In genomic region chr14:120061096-120061495, GRCm38 (mm10) we compare ENCODE assay signal across 10 mouse cellular contexts. TPM values are rescaled to one million over a fixed set of nuclear protein-coding genes. Genes with fewer than 3 reads are reported as not detected.
DNase-seq lines count a peak whose midpoint lies in the region; ATAC-seq lines count a peak whose summit lies in the region.
"Had no signal": no experiment of that assay in that cellular context is flagged by ENCODE, and none has a peak within 500 bp of the region (broad histone marks: within the 10 kb centered on the region; RNA-seq: fewer than 3 reads in every experiment).

No protein-coding gene starts in this region.

- H3K27ac ChIP-seq in intestine, embryonic 14.5 days (ENCODE audit: low read depth): no peak overlapping the region
- H3K27ac ChIP-seq in intestine, embryonic 15.5 days: no peak overlapping the region
- H3K27ac ChIP-seq in limb, embryonic 10.5 days: no peak overlapping the region
- H3K27ac ChIP-seq: limb, embryonic 12.5 days had no signal

- no peak for ATAC-seq in intestine, embryonic 14.5 days (replicated peaks; ENCODE audit: low FRiP score, low TSS enrichment, low read depth)
- ATAC-seq in intestine, embryonic 15.5 days: no peak

- H3K9ac ChIP-seq in intestine, embryonic 14.5 days (ENCODE audit: low read length): no peak overlapping the region
- H3K9ac ChIP-seq in intestine, embryonic 15.5 days: no peak overlapping the region
- H3K9ac ChIP-seq: limb, embryonic 12.5 days had no signal

- H3K4me1 ChIP-seq in intestine, embryonic 14.5 days (replicated peaks; ENCODE audit: control insufficient read depth, insufficient read depth, low read length): no peaks in the 10 kb centered on the region
- no peaks in the 10 kb centered on the region for H3K4me1 ChIP-seq in intestine, embryonic 15.5 days (replicated peaks)
- no peaks in the 10 kb centered on the region for H3K4me1 ChIP-seq in limb, embryonic 10.5 days
- H3K4me1 ChIP-seq: limb, embryonic 12.5 days had no signal

- no peaks in the 10 kb centered on the region for H3K27me3 ChIP-seq in intestine, embryonic 14.5 days (replicated peaks; ENCODE audit: control insufficient read depth, insufficient read depth, low read length)
- no peaks in the 10 kb centered on the region for H3K27me3 ChIP-seq in intestine, embryonic 15.5 days (replicated peaks)
- H3K27me3 ChIP-seq in limb, embryonic 10.5 days (ENCODE audit: low read depth, poor library complexity, severe bottlenecking): no peaks in the 10 kb centered on the region
- H3K27me3 ChIP-seq: limb, embryonic 12.5 days had no signal

- no peaks in the 10 kb centered on the region for H3K36me3 ChIP-seq in intestine, embryonic 14.5 days (ENCODE audit: control insufficient read depth, insufficient read depth, low read length)
- H3K36me3 ChIP-seq in intestine, embryonic 15.5 days: no peaks in the 10 kb centered on the region
- no peaks in the 10 kb centered on the region for H3K36me3 ChIP-seq in limb, embryonic 10.5 days
- H3K36me3 ChIP-seq: limb, embryonic 12.5 days had no signal

- peak; percentile 80 for DNase-seq in intestine, embryonic 14.5 days (ENCODE audit: low spot score)
- DNase-seq in Muller cell, postnatal 12 days (ENCODE audit: inconsistent ontology term): peak; percentile 28
- peak; percentile 48 for DNase-seq in cerebellum, adult 8-10 months
- DNase-seq in frontal cortex, postnatal 25 days (ENCODE audit: low spot score in 2 of 2): peak; percentile 53 to 59
- peak; percentile 73 for DNase-seq in limb, embryonic 10.5 days (ENCODE audit: low spot score)
- DNase-seq in right cerebral cortex, adult 2 months (ENCODE audit: low spot score in 2 of 2): peak; percentile 79 to 80
- DNase-seq in spleen, adult 12 weeks (ENCODE audit: low spot score): no peak

- H3K4me2 ChIP-seq in intestine, embryonic 14.5 days (ENCODE audit: low read length): no peak overlapping the region
- H3K4me2 ChIP-seq in intestine, embryonic 15.5 days (replicated peaks): no peak overlapping the region
- H3K4me2 ChIP-seq: limb, embryonic 12.5 days had no signal

- H3K4me3 ChIP-seq in intestine, embryonic 14.5 days (ENCODE audit: low read depth, low read length): no peak overlapping the region
- H3K4me3 ChIP-seq in intestine, embryonic 15.5 days (replicated peaks): no peak overlapping the region
- H3K4me3 ChIP-seq in limb, embryonic 10.5 days: no peak overlapping the region
- H3K4me3 ChIP-seq: limb, embryonic 12.5 days had no signal

- no peaks in the 10 kb centered on the region for H3K9me3 ChIP-seq in intestine, embryonic 14.5 days (ENCODE audit: control insufficient read depth, low read length)
- no peaks in the 10 kb centered on the region for H3K9me3 ChIP-seq in intestine, embryonic 15.5 days
- H3K9me3 ChIP-seq in limb, embryonic 10.5 days (replicated peaks): no peaks in the 10 kb centered on the region

- 65% methylated on average over 9 of the region's 9 CpGs for WGBS in intestine, embryonic 14.5 days
- WGBS in intestine, embryonic 15.5 days: 62% methylated on average over 9 of the region's 9 CpGs
- 73% methylated on average over 9 of the region's 9 CpGs for WGBS in limb, embryonic 10.5 days

RNA-seq across cellular contexts. Expression of gene Oxgr1, which starts 18.9 kb away (rescaled TPM):
- polyA plus RNA-seq in intestine, embryonic 14.5 days (2014; fragmentation: Nextera tagmentation; extraction: Ambion mirVana): not detected in 2 replicates
- 0.05 TPM in 1 of 2 replicates, not detected in the other for polyA plus RNA-seq in intestine, embryonic 15.5 days (2015; fragmentation: Nextera tagmentation; extraction: Ambion mirVana)
- not detected in 2 replicates for polyA plus RNA-seq in limb, embryonic 10.5 days (2016; fragmentation: Nextera tagmentation; extraction: Ambion mirVana)
- polyA plus RNA-seq: limb, embryonic 12.5 days; stomach, embryonic 14.5 days had no signal
